Mouse (Mus musculus) hindbrain, postnatal 0 days (tissue): ENCODE results near the gene Prrc2b. TPM values are rescaled to one million over a fixed set of nuclear protein-coding genes. Genes with fewer than 3 reads are reported as not detected.

Source experiments
- ATAC-seq: fragments of 200-750 bp; cut with Nextera tagmentation; 2 replicates; pipeline ENCODE4 v1.8.0; 2017; ENCODE audit warnings: mild to moderate bottlenecking, moderate TSS enrichment, moderate library complexity
- DNase-seq: peaks from one replicate; pipeline ENCODE4 v3.0.0-alpha.2; 2015; ENCODE audit warnings: low spot score
- H3K27ac ChIP-seq: fragments of 300-500 bp; sonication (generic); 2 replicates; pipeline ENCODE4 v1.5.1; 2014; ENCODE audit warnings: mild to moderate bottlenecking
- H3K27me3 ChIP-seq: fragments of 300-500 bp; sonication (generic); 2 replicates; pipeline ENCODE4 v1.6.1; 2014; ENCODE audit warnings: low read length, mixed read lengths; ENCODE audit not compliant: insufficient read depth
- H3K36me3 ChIP-seq: fragments of 300-500 bp; sonication (generic); 2 replicates; pipeline ENCODE4 v1.6.1; 2014; ENCODE audit warnings: low read length, mixed read lengths; ENCODE audit not compliant: insufficient read depth
- H3K4me1 ChIP-seq: fragments of 300-500 bp; sonication (generic); 2 replicates; pipeline ENCODE4 v1.6.1; 2014; ENCODE audit warnings: antibody characterized with exemption, low read length, mixed read lengths; ENCODE audit not compliant: insufficient read depth
- H3K4me2 ChIP-seq: fragments of 300-500 bp; sonication (generic); 2 replicates; pipeline ENCODE4 v1.6.1; 2014; ENCODE audit warnings: low read depth, mild to moderate bottlenecking, low read length, moderate library complexity, mixed read lengths
- H3K4me3 ChIP-seq: fragments of 300-500 bp; sonication (generic); 2 replicates; pipeline ENCODE4 v1.5.1; 2014; ENCODE audit warnings: low read length
- H3K9ac ChIP-seq: fragments of 300-500 bp; sonication (generic); replicated peaks from 2 replicates; pipeline ENCODE4 v1.6.1; 2014; ENCODE audit warnings: mild to moderate bottlenecking, low read length, moderate library complexity, mixed read lengths
- H3K9me3 ChIP-seq: fragments of 300-500 bp; sonication (generic); 2 replicates; pipeline ENCODE4 v1.6.1; 2016; ENCODE audit warnings: low read length, mixed read lengths
- CTCF ChIP-seq: IDR thresholded peaks from 2 replicates; pipeline ENCODE4 v1.5.1; 2016; ENCODE audit warnings: antibody characterized with exemption, control low read depth, low read depth
- WGBS: fragments of 180-500 bp; shearing (Covaris S2); extraction: QIAGEN DNeasy Blood & Tissue Kit; methylation state at CpG from one replicate; pipeline ENCODE4 v1.1.7; 2014; 5-methylcytosine and 5-hydroxymethylcytosine counted together
- polyA plus RNA-seq: library from polyadenylated mRNA; unstranded; fragments of >200 nt; fragmentation: Nextera tagmentation; extraction: Ambion mirVana; gene quantifications from 2 replicates; pipeline ENCODE4 v1.2.1, GENCODE M21; 2015
- total RNA-seq: library from RNA; depleted of rRNA; stranded (reverse); fragments of >200 nt; gene quantifications from 2 replicates; pipeline ENCODE4 v1.2.3, GENCODE M21; 2014

The Prrc2b gene
- total and polyA plus RNA-seq, 2 experiments from 2014 or later = 55.9 to 206 TPM

DNA sequence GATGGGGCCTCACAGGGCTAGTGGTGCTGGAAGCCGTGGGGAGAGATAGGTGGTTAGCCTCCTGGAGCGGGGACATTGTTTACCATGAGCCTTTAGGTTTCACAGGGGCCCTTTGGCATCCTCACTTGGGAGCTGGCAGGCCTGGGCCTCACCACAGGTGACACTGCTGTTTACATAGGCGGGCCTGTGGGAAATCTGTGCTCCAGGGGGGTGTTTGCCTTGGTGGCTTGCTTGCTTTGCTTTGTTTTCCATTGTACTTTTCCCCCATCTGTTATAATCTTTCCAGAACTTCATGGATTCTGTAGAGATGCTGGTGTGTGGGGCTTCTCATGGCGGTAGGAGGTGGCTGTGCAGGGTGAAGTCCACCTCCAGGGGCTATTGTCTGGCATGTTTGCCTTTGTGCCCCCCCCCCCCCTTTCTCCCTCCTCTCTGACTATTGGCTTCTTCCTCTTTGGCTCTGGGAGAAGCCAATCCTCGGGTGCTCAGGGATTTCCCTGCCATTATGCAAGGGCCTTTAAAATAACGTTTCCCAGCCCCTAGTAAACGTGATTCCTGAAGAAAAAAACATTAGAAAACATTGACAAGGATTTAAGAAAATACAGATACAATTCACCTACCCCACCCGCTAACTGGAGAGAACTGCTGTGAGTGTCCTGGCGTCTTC is 3.6 kb downstream of the Prrc2b start:
- ATAC-seq (no peak), DNase-seq (no peak)
- H3K36me3 ChIP-seq = no peaks in the 10 kb centered on the region
- H3K4me1 ChIP-seq = peaks cover 45% of the 10 kb centered on the region
- H3K27me3 ChIP-seq = no peaks in the 10 kb centered on the region
- peak overlapping the region; percentile 88 for H3K4me2 ChIP-seq
- H3K9ac ChIP-seq = peak overlapping the region; percentile 99
- no peaks in the 10 kb centered on the region for H3K9me3 ChIP-seq
- H3K4me3 ChIP-seq = peak overlapping the region; percentile 86
- TF ChIP-seq CTCF = 0 out of 2 replicates have a peak, but pooled peaks have one; percentile 3
- 27% methylated on average over 9 of the region's 9 CpGs for WGBS
- peak overlapping the region; percentile 98 for H3K27ac ChIP-seq

DNA sequence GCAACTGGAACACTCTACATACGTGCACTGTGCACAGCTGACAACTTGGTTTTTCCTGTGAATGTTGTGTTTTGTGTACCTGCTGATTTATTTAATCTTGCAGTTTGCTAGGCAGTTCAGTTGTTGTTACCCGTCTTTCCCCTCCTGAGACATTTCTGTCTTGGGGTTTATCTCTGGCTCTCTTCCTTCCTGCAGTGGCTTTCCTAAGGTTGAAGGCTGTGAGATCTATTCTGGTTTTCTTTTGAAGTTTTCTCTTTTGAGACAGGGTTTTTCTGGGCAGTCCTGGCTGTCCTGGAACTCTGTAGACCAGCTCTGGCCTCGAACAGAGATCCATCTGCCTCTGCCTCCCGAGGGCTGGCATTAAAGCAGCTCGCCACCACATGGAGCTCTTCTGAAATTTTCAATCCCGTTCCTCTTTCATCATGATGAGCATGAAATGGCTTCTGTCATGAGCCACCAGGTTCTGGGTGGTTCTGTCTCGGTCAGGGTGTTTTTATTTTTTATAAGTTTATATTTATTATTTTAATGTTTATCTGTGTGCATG is 4.2 kb downstream of the Prrc2b start:
- H3K4me2 ChIP-seq = peak overlapping the region; percentile 88
- TF ChIP-seq CTCF = no peak
- H3K4me3 ChIP-seq = no peak overlapping the region
- ATAC-seq (no peak), DNase-seq (no peak)
- WGBS = 25% methylated on average over 7 of the region's 7 CpGs
- peaks cover 45% of the 10 kb centered on the region for H3K4me1 ChIP-seq
- H3K36me3 ChIP-seq = no peaks in the 10 kb centered on the region
- H3K27ac ChIP-seq = peak overlapping the region; percentile 98
- no peaks in the 10 kb centered on the region for H3K9me3 ChIP-seq
- H3K9ac ChIP-seq = peak overlapping the region; percentile 99; the same call in 1 of the 2 replicates
- no peaks in the 10 kb centered on the region for H3K27me3 ChIP-seq

DNA sequence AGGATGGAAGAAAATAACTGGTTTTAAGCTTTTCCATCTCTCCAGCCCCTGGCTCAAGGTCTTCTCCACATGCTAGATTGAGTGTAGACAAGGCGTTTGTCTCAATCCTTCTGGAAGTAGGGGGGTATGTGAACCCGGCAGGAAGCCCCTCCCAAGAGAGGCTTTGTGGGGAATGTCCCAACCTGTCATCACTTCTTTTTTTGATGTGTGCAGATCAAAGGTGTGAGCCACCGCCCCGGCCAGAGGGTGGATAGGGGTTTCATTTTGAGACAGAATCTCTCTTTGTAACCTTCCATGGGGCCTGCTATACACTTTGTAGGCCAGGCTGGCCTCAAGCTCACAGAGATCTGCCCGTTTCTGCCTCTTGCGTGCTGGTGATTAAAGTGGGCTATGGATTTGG is 4.7 kb downstream of the Prrc2b start:
- Histone ChIP-seq H3K9ac (no peak overlapping the region), H3K4me1 (peaks cover 45% of the 10 kb centered on the region)
- WGBS = 67% methylated on average over 6 of the region's 6 CpGs

DNA sequence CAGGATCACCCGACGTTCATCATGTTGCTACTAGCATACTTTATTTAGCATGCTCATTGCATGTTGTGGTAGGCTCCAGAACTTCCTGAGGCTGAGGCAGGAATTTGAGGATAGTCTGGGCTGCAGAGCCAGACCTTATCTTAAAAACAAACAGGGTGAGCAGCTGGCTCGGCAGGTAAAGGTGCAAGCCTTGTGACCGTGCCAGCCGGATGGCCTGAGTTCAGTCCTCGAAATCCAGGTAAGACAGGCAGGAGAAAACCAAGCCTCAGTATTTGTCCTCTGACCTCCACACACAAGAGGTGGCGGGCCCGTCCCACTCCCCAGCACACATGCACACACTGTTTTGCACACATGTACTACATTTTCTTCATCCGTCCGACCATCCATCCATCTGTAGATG is 5.8 kb downstream of the Prrc2b start:
- Histone ChIP-seq H3K9ac (no peak overlapping the region; the same call in 1 of the 2 replicates), H3K4me2 (no peak overlapping the region), H3K9me3 (no peaks in the 10 kb centered on the region), H3K27me3 (no peaks in the 10 kb centered on the region), H3K27ac (peak overlapping the region; percentile 56; the same call in 1 of the 2 replicates), H3K4me1 (peaks cover 45% of the 10 kb centered on the region), H3K36me3 (no peaks in the 10 kb centered on the region), H3K4me3 (no peak overlapping the region)
- ATAC-seq (no peak), DNase-seq (no peak)
- no peak for TF ChIP-seq CTCF
- WGBS = 58% methylated on average over 10 of the region's 10 CpGs

More for the DNA sequence above, 4.7 kb downstream of the Prrc2b start:
- H3K4me3 ChIP-seq = no peak overlapping the region
- H3K4me2 ChIP-seq = peak overlapping the region; percentile 88; the same call in 1 of the 2 replicates
- H3K27ac ChIP-seq = peak overlapping the region; percentile 98; the same call in 1 of the 2 replicates
- ATAC-seq = no peak
- H3K9me3 ChIP-seq = no peaks in the 10 kb centered on the region
- no peak for TF ChIP-seq CTCF
- DNase-seq = no peak
- H3K36me3 ChIP-seq = no peaks in the 10 kb centered on the region
- H3K27me3 ChIP-seq = no peaks in the 10 kb centered on the region

DNA sequence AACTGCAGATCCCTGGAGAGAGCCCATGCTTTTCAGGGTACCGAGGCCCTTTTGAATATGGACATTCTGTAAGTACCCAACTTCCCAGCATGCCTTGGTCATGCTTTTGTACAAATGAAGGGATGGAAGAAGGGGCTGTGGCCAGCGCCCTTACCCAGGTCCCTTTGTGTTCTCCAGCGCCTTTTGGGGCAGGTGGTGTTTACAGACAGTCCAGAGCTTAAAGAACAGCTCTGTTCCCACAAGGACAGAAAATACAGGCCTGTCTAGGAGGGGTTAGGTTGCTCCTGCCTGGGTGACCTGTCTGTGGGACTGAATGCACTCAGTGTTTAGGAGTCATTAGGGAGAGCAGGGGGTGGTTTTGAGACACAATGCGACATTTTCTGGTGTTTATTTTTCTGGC is 6.4 kb downstream of the Prrc2b start:
- TF ChIP-seq CTCF = no peak
- ATAC-seq (no peak), DNase-seq (no peak)
- 15% methylated on average over 4 of the region's 4 CpGs for WGBS
- Histone ChIP-seq H3K4me2 (no peak overlapping the region), H3K9me3 (no peaks in the 10 kb centered on the region), H3K27ac (peak overlapping the region; percentile 56), H3K4me3 (no peak overlapping the region), H3K9ac (peak overlapping the region; percentile 28; the same call in 1 of the 2 replicates), H3K27me3 (no peaks in the 10 kb centered on the region), H3K36me3 (no peaks in the 10 kb centered on the region), H3K4me1 (peaks cover 45% of the 10 kb centered on the region)

DNA sequence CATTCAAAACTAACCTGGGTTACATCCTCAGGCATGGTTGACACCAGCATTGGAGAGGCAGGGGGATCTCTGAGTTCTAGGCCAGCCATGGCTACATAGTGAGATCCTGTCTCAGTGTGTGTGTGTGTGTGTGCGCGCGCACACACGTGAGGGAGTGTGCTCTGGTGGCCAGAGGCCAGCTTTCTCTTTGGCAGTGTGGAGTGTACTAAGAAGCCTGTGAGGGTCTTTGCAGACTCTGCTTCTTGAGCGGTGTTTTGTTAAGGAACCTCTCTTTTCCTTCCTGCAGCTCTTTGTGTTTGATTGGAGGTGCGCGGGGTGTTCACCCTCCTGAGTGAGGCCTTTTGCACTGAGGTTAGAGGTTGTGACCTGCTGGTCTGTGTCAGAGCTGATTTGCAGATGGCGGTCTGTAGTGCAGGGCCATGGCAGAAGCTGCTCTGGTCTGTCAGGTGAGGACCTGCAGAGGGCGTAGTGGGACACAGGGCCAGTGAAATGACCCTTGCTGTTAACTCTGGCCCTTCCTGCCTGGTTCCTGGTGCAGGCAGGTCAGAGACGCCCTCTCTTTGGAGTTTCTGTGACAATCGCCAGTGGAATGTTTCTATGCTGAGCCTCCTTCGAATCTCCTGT is 7.8 kb downstream of the Prrc2b start:
- ATAC-seq (peak; percentile 15; the same call in 1 of the 2 replicates), DNase-seq (peak; percentile 58)
- no peaks in the 10 kb centered on the region for H3K9me3 ChIP-seq
- no peak overlapping the region for H3K4me3 ChIP-seq
- peaks cover 36% of the 10 kb centered on the region for H3K4me1 ChIP-seq
- no peak overlapping the region for H3K27ac ChIP-seq
- no peaks in the 10 kb centered on the region for H3K36me3 ChIP-seq
- H3K4me2 ChIP-seq = no peak overlapping the region
- no peak overlapping the region for H3K9ac ChIP-seq
- 58% methylated on average over 12 of the region's 12 CpGs for WGBS
- no peaks in the 10 kb centered on the region for H3K27me3 ChIP-seq
- peak; percentile 24; the same call in 1 of the 2 replicates for TF ChIP-seq CTCF
